Mouse (Mus musculus) ES-Bruce4 (cell line): Measurements from ENCODE around the gene Zscan5b. TPM values are rescaled to one million over a fixed set of nuclear protein-coding genes. Genes with fewer than 3 reads are reported as not detected.
A peak's percentile ranks its signal among the peaks of the same experiment; 100 is the strongest.
"Not testable (repeated sequence)": the region's sequence is repeated elsewhere in the genome, so short reads cannot be mapped to it uniquely, and the experiment has no call there.

Source experiments
- H3K27ac ChIP-seq: 2 replicates; pipeline ENCODE4 v1.5.1; 2012; ENCODE audit warnings: low read length, inconsistent platforms; ENCODE audit not compliant: insufficient read depth
- H3K27me3 ChIP-seq: 2 replicates; pipeline ENCODE4 v1.6.1; 2012; ENCODE audit warnings: mild to moderate bottlenecking, low read length, inconsistent platforms; ENCODE audit not compliant: control insufficient read depth, poor library complexity, insufficient read depth, severe bottlenecking
- H3K36me3 ChIP-seq: 2 replicates; pipeline ENCODE4 v1.6.1; 2012; ENCODE audit warnings: inconsistent platforms, mild to moderate bottlenecking, low read length, moderate library complexity; ENCODE audit not compliant: control insufficient read depth, poor library complexity, insufficient read depth, severe bottlenecking
- H3K4me1 ChIP-seq: one replicate; pipeline ENCODE4 v1.8.1; 2011; ENCODE audit warnings: low read length; ENCODE audit not compliant: control insufficient read depth, insufficient read depth
- H3K4me3 ChIP-seq: 2 replicates; pipeline ENCODE4 v1.5.1; 2011; ENCODE audit warnings: low read depth, mild to moderate bottlenecking, low read length
- H3K9ac ChIP-seq: 2 replicates; pipeline ENCODE4 v1.6.1; 2012; ENCODE audit warnings: low read depth, mild to moderate bottlenecking, inconsistent platforms; ENCODE audit not compliant: poor library complexity, severe bottlenecking
- H3K9me3 ChIP-seq: replicated peaks from 2 replicates; pipeline ENCODE4 v1.6.1; 2012; ENCODE audit warnings: mild to moderate bottlenecking, low read length, inconsistent platforms; ENCODE audit not compliant: control insufficient read depth, poor library complexity, insufficient read depth, severe bottlenecking
- CTCF ChIP-seq: IDR thresholded peaks from one replicate; pipeline ENCODE4 v1.8.1; 2011; ENCODE audit warnings: low read depth, low read length
- EP300 ChIP-seq: IDR thresholded peaks from 2 replicates; pipeline ENCODE4 v1.6.1; 2011; ENCODE audit warnings: low read depth, low read length; ENCODE audit not compliant: insufficient read depth
- POLR2A ChIP-seq: IDR thresholded peaks from one replicate; pipeline ENCODE4 v1.8.1; 2011; ENCODE audit warnings: low read length; ENCODE audit not compliant: insufficient read depth
- polyA plus RNA-seq: library from polyadenylated mRNA; stranded (reverse); fragments of >200 nt; gene quantifications from 2 replicates; pipeline ENCODE4 v1.2.4, GENCODE M21; 2011; ENCODE audit warnings: low read depth; ENCODE audit not compliant: missing spikeins, insufficient read depth, insufficient read length

The Zscan5b gene
- 0.33 and 0.40 TPM in 2 replicates for polyA plus RNA-seq

- Histone ChIP-seq H3K27me3 (no peaks in the 10 kb centered on the region), H3K9me3 (peaks cover 8% of the 10 kb centered on the region; the same call in 1 of the 2 replicates), H3K36me3 (no peaks in the 10 kb centered on the region), H3K9ac (no peak within 1 kb of the TSS), H3K4me3 (0 out of 2 replicates have a peak within 1 kb of the TSS, but pooled peaks have one; percentile 4), H3K27ac (no peak within 1 kb of the TSS), H3K4me1 (no peaks in the 10 kb centered on the region)
- TF ChIP-seq CTCF: no peak
- no peak for TF ChIP-seq EP300
- TF ChIP-seq POLR2A: no peak
Measured at GRCm38 (mm10) chr7:6221978-6222377, at the start of gene Zscan5b. Gene Zscan5b (plus strand): TSS chr7:6222278.

GRCm38 (mm10) chr7:6172674-6173244, 49.3 kb upstream of the Zscan5b start:
- Histone ChIP-seq H3K4me3 (peak overlapping the region; percentile 97), H3K27me3 (no peaks in the 10 kb centered on the region), H3K9me3 (0 out of 2 replicates have a peak, but pooled peaks cover under 1% of the 10 kb centered on the region), H3K27ac (peak overlapping the region; percentile 68), H3K36me3 (peaks cover 19% of the 10 kb centered on the region), H3K4me1 (no peaks in the 10 kb centered on the region), H3K9ac (peak overlapping the region; percentile 96)
- TF ChIP-seq POLR2A: no peak
- TF ChIP-seq CTCF: no peak

- peak overlapping the region; percentile 30 for H3K4me3 ChIP-seq
- H3K27me3 ChIP-seq: no peaks in the 10 kb centered on the region
- TF ChIP-seq CTCF: no peak
- TF ChIP-seq POLR2A: no peak
- TF ChIP-seq EP300: no peak
- no peaks in the 10 kb centered on the region for H3K4me1 ChIP-seq
- H3K36me3 ChIP-seq: peaks cover 25% of the 10 kb centered on the region
- H3K9me3 ChIP-seq: peaks cover 2% of the 10 kb centered on the region; the same call in 1 of the 2 replicates
- H3K9ac ChIP-seq: peak overlapping the region; percentile 96
- H3K27ac ChIP-seq: no peak overlapping the region
Measured at GRCm38 (mm10) chr7:6173872-6174271, 48.2 kb upstream of the Zscan5b start.

GRCm38 (mm10) chr7:6174365-6174987, 47.6 kb upstream of the Zscan5b start:
- Histone ChIP-seq H3K36me3 (peaks cover 25% of the 10 kb centered on the region), H3K9ac (peak overlapping the region; percentile 96)
- H3K27ac ChIP-seq, H3K9me3 ChIP-seq, H3K4me3 ChIP-seq, H3K4me1 ChIP-seq, H3K27me3 ChIP-seq: not testable (repeated sequence)

- Histone ChIP-seq H3K27ac (no peak overlapping the region), H3K9ac (no peak overlapping the region), H3K9me3 (peaks cover 2% of the 10 kb centered on the region; the same call in 1 of the 2 replicates), H3K4me3 (no peak overlapping the region), H3K4me1 (no peaks in the 10 kb centered on the region), H3K27me3 (no peaks in the 10 kb centered on the region), H3K36me3 (peaks cover 27% of the 10 kb centered on the region)
- no peak for TF ChIP-seq POLR2A
Measured at GRCm38 (mm10) chr7:6179013-6179412, 43.1 kb upstream of the Zscan5b start.

GRCm38 (mm10) chr7:6182882-6183281, 39.2 kb upstream of the Zscan5b start:
- Histone ChIP-seq H3K4me1 (no peaks in the 10 kb centered on the region), H3K9me3 (peaks cover under 1% of the 10 kb centered on the region; the same call in 1 of the 2 replicates), H3K9ac (no peak overlapping the region), H3K4me3 (no peak overlapping the region), H3K27me3 (no peaks in the 10 kb centered on the region), H3K36me3 (peaks cover 9% of the 10 kb centered on the region), H3K27ac (no peak overlapping the region)
- no peak for TF ChIP-seq POLR2A
- no peak for TF ChIP-seq EP300
- no peak for TF ChIP-seq CTCF
